Mouse (Mus musculus): ENCODE results near the gene C030005K15Rik. TPM values are rescaled to one million over a fixed set of nuclear protein-coding genes. Genes with fewer than 3 reads are reported as not detected.

Gene C030005K15Rik
- total RNA-seq, 2 experiments from 2014 or later: not detected

Other genes starting within 250 kb of the C030005K15Rik start
- gene Dcn, start 247.1 kb downstream of the C030005K15Rik start, total RNA-seq (2021): 100 to 1,000 TPM; 385 to 442 TPM
- gene Lum, start 161.6 kb downstream of the C030005K15Rik start, total RNA-seq (2021): 10 to 100 TPM; 87.3 to 94.1 TPM
- gene Kera, start 119.9 kb downstream of the C030005K15Rik start, total RNA-seq (2021): not detected
- under 1 TPM; 0.12 to 0.26 TPM for gene Epyc, start 82.7 kb downstream of the C030005K15Rik start, total RNA-seq (2021)
- not detected for gene Ccer1, start 33.7 kb downstream of the C030005K15Rik start, total RNA-seq (2021)